Mouse (Mus musculus) Muller cell, postnatal 12 days (primary cell): ENCODE measurements around the gene Mydgf.

ENCODE experiments used
- DNase-seq: peaks from one replicate; pipeline ENCODE4 v3.0.0-alpha.2; 2015; ENCODE audit errors: inconsistent ontology term

The Mydgf gene

DNA sequence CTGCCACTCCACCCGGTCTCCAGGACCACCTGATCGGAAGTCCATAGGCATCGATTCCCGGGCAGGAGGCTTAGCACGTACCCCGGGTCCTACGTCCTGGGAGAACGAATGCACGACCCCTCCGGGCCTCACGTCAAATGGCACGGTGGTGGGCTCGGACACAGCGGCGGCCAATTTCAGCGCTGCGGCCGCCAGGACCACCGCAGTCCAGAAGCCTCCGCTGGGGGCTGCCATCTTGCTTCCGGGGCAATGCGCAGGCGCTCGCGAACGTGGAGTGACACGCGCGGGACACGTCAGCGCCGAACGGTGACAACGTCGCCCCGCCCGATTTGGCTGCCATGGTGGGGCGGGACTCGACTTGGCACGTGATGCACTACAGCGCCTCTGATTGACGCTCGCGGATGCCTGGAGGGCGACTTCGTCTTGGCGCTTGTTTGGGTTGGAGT lies at the start of gene Mydgf:
TSS of gene Mydgf (minus strand) at position 263 of the 446 bp plus-strand sequence.
- peak; percentile 94 for DNase-seq

DNA sequence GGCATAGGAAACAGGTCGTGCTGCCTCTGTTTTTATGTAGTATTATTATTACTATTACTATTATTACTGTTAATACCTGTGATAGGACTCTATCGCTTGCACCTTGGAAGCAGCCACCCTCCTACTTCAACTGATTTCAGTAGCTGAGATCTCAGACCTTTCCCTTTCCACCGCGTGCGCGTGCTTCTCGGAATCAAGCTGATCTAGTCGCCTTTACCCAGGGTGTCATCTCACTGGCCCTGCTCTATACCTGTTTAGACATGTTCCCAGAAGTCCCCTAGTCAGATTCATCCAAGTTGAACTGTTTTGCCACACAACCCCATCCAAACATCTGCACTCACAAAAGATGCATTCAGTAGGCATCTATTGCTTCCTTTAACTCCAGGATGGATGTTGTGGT lies 49.7 kb upstream of the Mydgf start:
- DNase-seq, result no peak

DNA sequence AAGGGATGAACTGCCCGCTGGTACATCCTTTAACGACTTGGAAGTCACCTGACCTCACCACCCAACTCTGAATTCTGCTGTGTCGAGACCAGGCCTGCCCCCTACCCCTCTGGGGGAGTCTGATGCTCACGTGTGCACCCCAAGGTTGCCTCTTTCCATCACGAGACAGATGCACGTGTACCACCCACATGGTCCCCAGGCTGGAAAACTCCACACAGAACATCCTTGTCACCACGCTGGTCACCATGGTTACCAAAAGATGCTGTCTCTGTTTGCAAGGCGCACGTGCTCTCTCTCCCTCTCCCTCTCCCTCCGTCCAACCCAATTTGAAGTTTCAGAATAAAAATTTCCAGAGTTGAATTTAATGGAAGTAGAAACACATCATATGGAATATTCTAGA lies 46.2 kb upstream of the Mydgf start:
- no peak for DNase-seq

DNA sequence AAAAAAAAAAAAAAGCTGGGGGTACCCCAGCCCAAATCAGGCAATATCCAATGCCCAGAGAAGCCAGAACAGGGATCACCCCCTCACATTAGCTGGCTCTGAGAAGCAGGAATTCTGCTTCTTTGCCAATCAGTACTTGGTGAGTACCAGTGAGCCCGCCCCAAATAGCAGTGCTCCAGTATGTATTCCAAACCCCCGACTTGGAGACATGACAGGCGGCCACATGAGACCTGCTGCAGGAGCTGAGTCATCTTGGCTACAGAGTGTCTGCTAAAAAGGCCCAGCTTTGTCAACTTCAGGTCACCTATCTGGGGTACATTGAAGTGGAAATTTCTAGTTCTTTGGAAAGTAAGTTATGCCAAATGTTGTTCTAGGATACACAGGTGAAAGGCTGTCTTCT lies 42.8 kb upstream of the Mydgf start:
- no peak for DNase-seq

DNA sequence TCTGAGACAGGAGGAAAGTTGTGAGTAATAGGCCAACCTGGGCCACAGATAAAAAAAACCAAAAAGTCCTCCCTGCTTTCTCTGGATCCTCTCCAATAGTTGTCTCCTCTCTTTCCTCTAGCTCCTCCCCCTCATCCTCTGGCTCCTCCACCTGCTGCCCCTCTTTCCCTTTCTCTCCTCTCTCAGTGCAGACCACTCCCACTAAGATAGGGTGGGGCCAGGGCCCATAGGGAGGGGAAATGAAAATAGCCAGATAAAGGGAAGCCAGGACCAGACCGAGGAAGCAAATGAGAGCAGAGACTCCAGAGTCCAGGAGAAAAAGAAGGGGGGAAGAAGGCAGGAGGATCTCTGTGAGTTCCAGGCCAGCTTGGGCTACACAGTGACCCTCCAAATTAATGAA lies 41.2 kb upstream of the Mydgf start:
- DNase-seq, result no peak

DNA sequence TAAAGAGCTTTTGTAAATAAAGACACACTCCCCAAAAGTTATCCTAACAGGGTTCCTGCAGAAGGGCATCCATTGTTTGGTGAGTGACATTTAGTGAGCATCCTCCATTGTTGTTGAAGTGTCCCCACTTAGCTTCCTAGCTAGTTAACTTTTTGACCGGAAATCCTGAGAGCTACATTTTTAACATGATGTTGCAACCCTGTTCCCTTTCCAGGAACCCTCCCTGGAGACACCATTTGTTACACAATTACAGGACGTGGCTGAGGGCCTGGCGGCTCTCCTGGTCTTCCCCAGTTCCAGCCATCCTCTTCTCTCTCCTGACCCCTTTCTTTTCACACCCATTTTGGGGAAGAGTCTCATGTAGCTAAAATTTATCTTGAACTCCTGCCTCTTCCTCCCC lies 36.1 kb upstream of the Mydgf start:
- DNase-seq, result no peak

DNA sequence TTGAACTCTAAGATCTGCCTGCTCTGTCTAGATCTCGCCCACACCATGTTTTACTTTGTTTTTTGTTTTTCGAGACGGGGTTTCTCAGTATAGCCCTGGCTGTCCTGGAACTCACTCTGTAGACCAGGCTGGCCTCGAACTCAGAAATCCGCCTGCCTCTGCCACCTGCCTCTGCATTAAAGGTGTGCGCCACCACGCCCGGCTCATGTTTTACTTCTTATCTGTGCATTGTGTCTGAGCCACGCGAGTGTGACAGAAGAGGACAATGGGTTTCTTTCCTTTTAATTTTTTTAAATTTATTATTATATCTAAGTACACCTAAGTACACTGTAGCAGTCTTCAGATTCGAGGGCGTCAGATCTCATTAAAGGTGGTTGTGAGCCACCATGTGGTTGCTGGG lies 35.5 kb upstream of the Mydgf start:
- DNase-seq, result no peak

DNA sequence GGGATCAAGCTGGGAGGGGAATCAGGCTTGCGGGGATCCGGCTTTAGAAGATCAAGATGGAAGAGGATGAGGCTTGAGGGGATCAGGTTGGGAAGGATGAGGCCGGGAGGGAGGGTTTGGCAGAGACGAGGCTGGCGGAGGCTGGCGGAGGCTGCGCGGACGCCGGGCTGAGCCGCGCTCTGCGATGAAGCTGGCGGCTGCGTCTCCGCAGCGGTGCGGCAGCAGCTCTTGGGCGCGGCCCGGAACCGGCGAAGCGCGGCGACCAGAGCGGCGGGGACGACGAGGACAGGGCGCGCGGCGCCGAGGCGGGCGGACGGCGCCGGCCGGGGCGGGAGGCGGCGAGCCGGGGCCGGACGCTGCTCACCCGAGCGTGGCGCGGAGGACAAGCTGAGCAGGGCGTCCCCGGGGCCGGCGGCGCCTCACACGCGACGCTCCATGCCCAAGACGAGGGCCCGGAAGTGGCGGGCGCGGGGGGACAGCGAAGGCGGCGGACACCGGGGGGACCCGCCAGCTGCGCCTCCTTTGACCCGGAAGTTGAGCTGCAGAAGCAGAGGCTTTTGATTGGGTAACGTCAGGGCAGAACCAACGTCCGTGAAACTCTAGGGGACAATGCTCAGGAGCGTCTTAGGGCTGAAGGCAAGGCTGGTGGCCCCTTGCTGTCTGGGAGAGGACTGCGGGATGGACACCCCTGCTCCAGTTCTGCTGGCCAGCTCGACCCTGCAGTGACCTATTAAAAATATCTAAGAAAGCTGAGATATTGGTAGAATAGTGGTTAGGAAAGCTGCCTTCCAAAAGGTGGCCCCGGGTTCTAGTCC lies 34.9 kb upstream of the Mydgf start, which contains the start of gene Dpp9:
TSS of gene Dpp9 (minus strand) at position 529 of the 815 bp plus-strand sequence.
- DNase-seq, result peak; percentile 92

DNA sequence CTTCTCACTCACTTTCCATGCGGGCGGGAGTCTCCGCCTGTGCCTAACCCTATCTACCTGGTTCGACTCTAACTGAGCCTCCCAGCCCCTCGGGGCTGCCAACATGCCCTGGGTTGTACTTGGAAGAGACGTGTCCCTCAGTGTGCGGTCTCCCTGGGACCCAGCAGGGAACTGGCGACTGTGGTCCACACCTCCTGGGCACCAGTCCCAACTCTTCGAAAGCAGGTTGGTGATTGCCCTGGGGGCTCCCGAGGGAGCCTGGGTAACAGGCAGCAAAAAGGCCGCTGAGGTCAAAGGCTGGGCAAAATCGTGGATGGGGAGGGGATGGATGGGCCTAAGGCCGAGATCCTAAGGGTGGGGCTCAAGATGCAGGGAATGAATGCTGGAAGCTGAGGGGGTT lies 34.0 kb upstream of the Mydgf start:
- DNase-seq, result no peak

DNA sequence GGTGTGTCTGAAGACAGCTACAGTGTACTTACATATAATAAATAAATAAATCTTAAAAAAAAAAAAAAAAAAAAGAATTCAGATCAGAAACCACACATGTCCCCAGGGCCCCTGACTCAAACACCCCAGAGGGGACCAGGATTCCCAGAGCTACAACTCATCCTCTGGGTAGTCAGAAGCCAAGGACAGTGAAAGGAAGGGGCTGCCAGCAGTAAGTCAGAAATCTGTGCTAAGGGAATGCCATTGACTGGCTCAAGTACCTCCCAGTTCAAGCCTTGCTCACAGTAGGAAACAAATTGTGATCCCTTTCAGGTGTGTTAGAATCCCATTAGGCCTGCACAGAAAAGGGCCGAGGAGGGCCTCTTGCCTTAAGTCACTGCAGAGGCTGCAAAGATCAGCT lies 30.5 kb upstream of the Mydgf start:
- no peak for DNase-seq

DNA sequence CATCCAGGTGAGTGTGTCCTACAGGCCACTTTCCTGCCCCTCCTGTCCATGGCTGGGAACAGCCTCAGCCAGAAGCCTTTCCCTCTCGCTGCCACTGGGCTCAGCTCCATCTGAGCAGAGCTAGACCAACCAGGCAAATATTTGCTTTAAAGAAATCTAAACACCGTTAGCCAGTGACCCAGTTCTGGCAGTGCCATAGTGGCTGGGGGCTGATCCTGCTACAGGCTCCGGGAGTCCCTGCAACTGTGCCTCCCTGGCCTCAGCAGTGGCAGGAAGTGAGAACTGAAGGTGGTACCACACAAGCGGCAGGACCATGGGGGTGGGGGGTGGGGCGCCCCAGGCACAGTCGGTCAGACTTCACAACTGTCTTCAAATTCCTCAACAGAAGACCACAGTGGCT lies 29.0 kb upstream of the Mydgf start:
- DNase-seq, result no peak

DNA sequence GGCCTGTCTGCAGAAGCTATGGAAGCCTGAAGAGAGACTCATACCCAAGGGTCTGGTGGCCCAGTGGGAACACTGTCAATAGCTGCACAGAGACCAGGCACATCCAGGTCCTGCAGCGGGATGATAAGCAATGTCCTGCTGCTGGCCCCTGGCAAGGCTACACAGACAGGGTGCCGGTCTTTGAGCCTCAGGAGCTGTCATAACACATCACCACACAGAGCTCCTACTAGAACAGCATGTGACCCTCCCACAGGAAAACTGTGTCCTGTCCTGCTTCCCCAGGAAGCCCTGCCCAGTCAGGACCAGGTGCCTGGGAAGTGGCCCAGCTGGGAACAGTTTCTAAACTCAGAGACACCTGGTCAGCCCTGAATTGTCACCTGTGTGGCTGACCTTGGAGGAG lies 27.4 kb upstream of the Mydgf start:
- DNase-seq, result no peak

DNA sequence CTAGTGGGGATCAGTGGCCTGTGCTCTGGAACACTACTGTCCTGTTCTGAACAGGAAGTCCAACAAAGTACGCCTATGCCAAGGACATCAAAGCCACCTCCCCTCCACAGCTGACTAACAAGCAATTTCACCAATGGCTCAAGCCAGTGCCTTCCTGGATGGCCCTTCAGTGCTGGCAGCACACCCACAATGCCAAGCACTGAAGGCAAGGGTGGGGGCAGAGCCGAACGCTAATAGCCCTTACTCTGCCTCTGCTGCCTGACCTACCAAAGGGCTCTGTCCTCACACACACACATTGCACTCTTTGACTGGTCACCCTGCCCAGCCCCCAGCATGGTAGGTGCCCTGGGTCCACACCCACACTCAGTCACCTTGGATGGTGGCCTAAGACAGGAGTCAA lies 25.1 kb upstream of the Mydgf start:
- no peak for DNase-seq

DNA sequence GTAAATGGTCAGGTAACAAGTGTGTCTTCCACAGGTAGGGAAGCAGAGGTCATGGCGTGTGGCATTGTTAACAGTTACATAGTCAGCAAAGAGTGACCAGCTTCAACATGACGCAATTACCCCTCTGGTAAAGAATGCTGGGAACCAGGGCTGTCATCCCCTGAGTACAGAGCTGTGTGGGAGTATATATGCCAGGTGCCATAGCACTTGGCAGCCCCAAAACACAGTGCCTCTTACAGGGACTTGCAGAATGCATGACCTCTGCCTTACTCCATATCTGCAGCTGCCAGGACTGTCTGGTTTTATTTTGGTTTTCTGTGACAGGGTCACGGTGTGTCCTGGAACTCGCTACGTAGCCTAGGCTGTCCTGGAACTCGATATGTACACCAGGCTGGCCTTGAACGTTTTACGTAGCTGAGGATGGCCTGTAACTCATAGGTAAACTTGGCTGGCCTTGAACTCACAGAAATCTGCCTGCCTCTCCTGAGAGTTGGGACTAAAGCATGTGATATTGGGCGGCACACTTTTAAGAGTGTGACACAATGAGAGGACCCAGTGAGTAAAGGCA lies 24.3 kb upstream of the Mydgf start:
- no peak for DNase-seq

DNA sequence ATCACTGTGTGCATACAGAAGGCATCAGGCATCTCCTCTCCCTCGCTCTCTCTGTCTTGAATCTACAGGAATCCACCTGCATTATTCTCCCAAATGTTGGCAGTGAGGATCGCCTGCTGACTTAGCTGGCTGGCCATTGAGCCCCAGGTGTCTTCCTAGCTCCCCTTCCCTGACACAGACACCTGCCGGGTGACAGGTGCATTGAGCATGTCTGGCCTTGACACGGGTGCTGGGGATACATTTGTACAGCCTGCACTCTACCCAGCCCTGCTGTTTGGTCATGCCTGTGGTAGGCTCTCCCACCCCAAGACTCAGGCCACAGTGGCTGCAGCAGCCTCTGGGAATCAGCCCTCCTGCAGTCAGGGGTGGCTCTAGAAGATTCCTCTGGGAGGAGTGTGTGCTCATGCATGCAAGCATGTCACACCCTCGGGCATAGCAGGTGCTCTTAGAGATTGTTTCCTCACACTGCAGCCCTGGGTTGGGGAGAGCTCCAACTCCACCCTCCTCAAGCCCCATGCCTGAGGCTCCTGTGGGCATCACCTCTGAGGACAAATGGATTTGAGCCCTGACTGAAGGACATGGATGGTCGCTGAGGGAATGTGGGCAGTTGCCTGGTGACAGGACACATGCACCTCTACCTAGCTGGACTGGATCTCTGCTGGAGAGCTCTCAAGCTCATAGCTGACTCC lies 23.4 kb upstream of the Mydgf start:
- DNase-seq, result no peak

DNA sequence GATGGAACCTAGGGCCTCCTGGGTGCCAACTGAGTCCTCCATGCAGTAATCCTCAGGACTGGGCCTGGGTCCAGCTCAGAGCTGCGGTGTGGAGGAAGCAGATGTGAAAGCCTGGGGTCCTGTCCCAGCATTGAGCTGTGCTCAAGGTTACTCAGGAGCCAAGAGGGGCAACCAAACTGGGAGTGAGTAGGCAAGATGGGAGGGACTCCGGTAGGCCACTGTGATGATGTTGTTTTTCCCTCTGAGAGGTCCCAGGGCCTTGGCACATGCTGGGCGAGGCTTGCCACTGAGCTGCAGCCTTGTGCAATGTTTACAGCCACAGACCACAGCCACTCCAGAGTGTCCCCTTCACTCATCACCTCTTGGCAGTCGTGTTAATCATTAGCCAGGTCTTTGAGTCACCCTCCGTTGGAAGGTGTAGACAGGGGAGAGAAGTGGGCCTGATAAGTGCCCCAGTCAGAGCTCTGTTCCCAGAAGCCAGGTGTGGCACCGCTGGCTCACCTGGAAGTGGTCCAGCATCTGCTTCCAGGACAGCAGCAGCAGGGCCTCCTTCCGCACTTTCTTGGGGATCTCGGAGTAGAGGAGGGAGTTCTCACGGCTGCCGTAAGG lies 22.7 kb upstream of the Mydgf start:
- no peak for DNase-seq

DNA sequence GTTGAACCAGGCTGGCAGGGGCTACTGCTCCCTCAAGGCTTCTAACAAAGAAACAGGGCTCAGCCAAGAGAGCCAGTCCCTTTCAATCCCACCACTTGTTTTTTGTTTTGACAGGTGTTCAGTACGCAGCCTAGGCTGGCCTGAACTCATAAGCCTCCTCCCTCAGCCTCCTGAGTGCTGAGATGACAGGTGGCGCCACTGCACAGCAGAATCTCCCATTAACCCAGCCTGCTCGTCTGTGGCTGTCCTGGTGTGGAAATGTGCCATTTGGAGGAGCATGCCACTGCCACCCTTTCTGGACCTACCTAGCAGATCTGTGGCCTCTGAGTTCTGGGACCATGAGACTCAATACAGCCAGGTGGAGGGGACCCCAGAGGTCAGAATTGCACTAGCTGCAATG lies 20.0 kb upstream of the Mydgf start:
- DNase-seq, result no peak

DNA sequence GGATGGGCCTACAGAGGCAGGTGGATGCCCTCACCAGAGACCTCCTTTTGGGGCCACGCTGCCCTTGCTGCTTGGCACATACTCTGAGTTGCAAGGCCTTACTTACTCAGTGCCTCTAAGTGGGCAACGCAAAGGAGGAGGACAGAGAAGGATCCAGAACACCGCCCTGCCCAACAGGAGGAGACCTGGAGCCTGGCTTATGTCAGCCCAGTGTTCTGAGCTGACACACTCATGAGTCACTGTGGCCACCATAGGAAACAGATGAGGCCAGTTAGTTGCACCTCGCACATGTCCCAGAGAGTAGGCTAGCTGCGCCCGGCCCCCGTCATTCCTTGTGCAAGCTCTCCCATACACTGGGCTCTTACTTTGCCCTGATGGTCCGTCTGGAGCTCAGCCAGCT lies 18.8 kb upstream of the Mydgf start:
- no peak for DNase-seq

DNA sequence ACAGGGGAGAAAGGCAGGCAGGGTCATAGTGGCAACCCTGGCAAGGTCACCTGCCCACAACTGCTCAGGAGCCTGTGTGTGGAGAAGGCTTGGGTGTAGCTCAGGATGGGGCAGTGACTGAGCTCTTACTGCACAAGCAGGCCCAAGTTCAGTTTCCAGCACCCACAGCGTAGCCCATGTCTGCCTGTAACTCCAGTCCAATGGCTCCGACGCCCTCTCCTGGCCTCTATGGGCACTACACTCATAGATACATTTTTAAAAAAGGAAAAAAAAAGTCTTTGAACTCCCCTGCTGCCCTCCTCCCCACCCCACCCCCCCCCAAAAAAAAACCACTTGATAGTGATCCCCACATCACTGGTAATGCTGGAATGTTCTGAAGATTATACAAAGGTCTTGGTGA lies 17.9 kb upstream of the Mydgf start:
- no peak for DNase-seq

DNA sequence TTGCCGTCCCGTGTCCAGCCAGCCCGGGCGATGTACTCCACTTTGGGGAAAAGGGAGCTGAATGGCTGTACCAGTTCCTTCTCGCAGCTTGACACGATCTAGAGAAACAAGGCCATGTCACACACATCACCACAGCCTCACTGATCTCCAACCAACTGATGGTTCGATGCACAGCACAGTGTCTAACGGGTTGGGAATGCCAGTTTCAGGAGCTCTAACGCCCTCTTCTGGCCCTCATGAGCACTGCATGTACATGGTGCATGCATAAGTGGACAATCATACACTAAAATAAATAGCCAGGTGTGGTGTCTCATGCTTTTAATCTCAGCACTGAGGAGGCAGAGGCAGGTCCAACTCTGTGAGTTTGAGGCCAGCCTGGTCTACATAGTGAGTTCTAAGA lies 16.9 kb upstream of the Mydgf start:
- no peak for DNase-seq

DNA sequence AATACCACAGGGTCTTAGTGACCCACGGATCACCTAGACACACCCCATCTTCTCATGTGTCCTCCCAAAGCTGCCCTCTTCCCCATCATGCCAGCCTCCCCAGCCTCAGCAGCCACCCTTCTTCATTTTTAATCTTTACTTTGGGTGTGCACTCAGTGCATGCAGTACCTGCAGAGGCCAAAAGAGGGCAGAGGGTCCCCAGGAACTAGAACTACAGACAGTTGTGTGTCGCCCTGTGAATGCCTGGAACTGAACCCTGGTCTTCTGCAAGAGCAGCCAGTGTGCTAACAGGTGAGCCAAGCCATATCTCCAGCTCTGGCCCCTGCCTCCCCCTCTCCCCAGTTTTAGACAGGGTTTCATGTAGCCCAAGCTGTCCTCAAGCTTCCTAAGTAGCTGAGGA lies 13.1 kb upstream of the Mydgf start:
- DNase-seq, result no peak

DNA sequence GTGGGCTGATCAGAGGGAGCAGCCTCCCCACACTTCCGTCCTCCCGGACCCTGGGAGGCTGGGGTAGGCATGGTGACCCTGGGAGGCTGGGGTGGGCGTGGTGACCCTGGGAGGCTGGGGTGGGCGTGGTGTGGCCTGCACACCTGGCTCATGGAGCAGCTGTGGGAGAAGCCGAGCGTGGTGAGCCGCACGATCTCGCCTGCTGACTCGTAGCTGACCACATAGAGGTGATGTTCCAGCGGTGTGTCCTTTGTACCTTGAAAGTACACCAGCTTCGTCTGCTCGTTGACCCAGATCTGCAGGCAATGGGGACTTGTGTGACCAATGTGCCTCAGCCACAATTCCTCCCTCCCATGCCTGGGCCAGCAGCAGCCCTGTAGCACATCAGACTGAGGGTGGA lies 11.0 kb upstream of the Mydgf start:
- DNase-seq, result no peak

DNA sequence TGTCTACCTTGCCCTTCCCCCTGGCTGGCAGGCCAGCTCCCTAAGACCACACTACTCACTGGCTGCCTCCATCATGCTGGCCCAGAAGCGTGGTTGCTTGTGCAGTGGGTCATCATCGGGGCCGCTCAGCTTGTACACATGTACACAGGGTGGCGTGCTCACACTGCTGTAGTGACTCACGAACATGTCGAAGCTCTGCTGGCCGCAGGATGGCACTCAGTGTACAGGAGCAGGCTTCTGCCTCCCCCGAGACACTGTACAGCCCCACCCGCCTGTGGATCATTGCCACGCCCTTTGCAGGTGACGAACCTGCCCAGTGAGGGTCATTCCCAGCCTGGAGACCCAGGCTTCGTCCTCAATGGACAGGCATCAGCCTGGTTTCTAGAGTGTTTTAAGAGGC lies 10.6 kb upstream of the Mydgf start:
- no peak for DNase-seq
